Mouse (Mus musculus) liver, embryonic 14.5 days (tissue): ENCODE data around the gene Apoc1.

Experiments
- CTCF ChIP-seq: IDR thresholded peaks from 2 replicates; pipeline ENCODE4 v1.5.1; 2016; ENCODE audit warnings: antibody characterized with exemption, low read depth, control low read depth
- EP300 ChIP-seq: IDR thresholded peaks from 2 replicates; pipeline ENCODE4 v1.6.1; 2016; ENCODE audit warnings: antibody characterized with exemption, low read depth

GRCm38 (mm10) chr7:19688101-19688500, 4.4 kb downstream of the Apoc1 start:
- TF ChIP-seq CTCF, result no peak
- no peak for TF ChIP-seq EP300
